Mouse (Mus musculus): ENCODE data around the gene Lrfn3. TPM values are rescaled to one million over a fixed set of nuclear protein-coding genes. Genes with fewer than 3 reads are reported as not detected.

The Lrfn3 gene
- polyA plus RNA-seq, 1 experiment from 2014 or later = 7.4 TPM

- no peak overlapping the region for H3K27ac ChIP-seq (ENCODE audit: low read depth)
- no peaks in the 10 kb centered on the region for H3K9me3 ChIP-seq (ENCODE audit: low read length)
- TF ChIP-seq CTCF (IDR thresholded peaks at IDR 0.05; ENCODE audit: low read depth) (no peak), EP300 (IDR thresholded peaks at IDR 0.05; ENCODE audit: low read depth) (no peak)
- ATAC-seq = no peak
- H3K4me1 ChIP-seq (ENCODE audit: insufficient read depth) = peaks cover 8% of the 10 kb centered on the region
- peaks cover 10% of the 10 kb centered on the region; the same call in 1 of the 2 replicates for H3K27me3 ChIP-seq (ENCODE audit: insufficient read depth, low read length)
- H3K9ac ChIP-seq (replicated peaks) = no peak overlapping the region
- DNase-seq = no peak
- H3K4me2 ChIP-seq (ENCODE audit: low read depth, low read length) = no peak overlapping the region
- H3K36me3 ChIP-seq (replicated peaks; ENCODE audit: insufficient read depth, low read length) = no peaks in the 10 kb centered on the region
- no peak overlapping the region for H3K4me3 ChIP-seq (ENCODE audit: low read depth, low read length)
- whole genome bisulfite sequencing (ENCODE audit: insufficient replicate concordance) = 77% methylated on average over 6 of the region's 6 CpGs
Measured at GRCm38 (mm10) chr7:30335688-30336087, 26.9 kb downstream of the Lrfn3 start.

GRCm38 (mm10) chr7:30334563-30334962, 28.0 kb downstream of the Lrfn3 start:
- DNase-seq (no peak), ATAC-seq (no peak)
- Histone ChIP-seq H3K36me3 (replicated peaks; ENCODE audit: insufficient read depth, low read length) (no peaks in the 10 kb centered on the region), H3K4me1 (ENCODE audit: insufficient read depth) (peaks cover 8% of the 10 kb centered on the region), H3K4me2 (ENCODE audit: low read depth, low read length) (no peak overlapping the region), H3K9ac (replicated peaks) (no peak overlapping the region), H3K27ac (ENCODE audit: low read depth) (no peak overlapping the region), H3K27me3 (ENCODE audit: insufficient read depth, low read length) (peaks cover 10% of the 10 kb centered on the region; the same call in 1 of the 2 replicates), H3K4me3 (ENCODE audit: low read depth, low read length) (no peak overlapping the region), H3K9me3 (ENCODE audit: low read length) (no peaks in the 10 kb centered on the region)
- TF ChIP-seq EP300 (IDR thresholded peaks at IDR 0.05; ENCODE audit: low read depth) = no peak
- no peak for TF ChIP-seq CTCF (IDR thresholded peaks at IDR 0.05; ENCODE audit: low read depth)
- WGBS (ENCODE audit: insufficient replicate concordance) = 49% methylated on average over 5 of the region's 5 CpGs

- peaks cover 10% of the 10 kb centered on the region; the same call in 1 of the 2 replicates for H3K27me3 ChIP-seq (ENCODE audit: insufficient read depth, low read length)
- H3K27ac ChIP-seq (ENCODE audit: low read depth) = no peak overlapping the region
- no peak for ATAC-seq
- WGBS (ENCODE audit: insufficient replicate concordance) = 13% methylated on average over 4 of the region's 4 CpGs
- H3K36me3 ChIP-seq (replicated peaks; ENCODE audit: insufficient read depth, low read length) = no peaks in the 10 kb centered on the region
- peaks cover 8% of the 10 kb centered on the region for H3K4me1 ChIP-seq (ENCODE audit: insufficient read depth)
- H3K4me3 ChIP-seq (ENCODE audit: low read depth, low read length) = no peak overlapping the region
- no peak overlapping the region for H3K9ac ChIP-seq (replicated peaks)
- TF ChIP-seq EP300 (IDR thresholded peaks at IDR 0.05; ENCODE audit: low read depth) (no peak), CTCF (IDR thresholded peaks at IDR 0.05; ENCODE audit: low read depth) (no peak)
- H3K4me2 ChIP-seq (ENCODE audit: low read depth, low read length) = no peak overlapping the region
- no peaks in the 10 kb centered on the region for H3K9me3 ChIP-seq (ENCODE audit: low read length)
- DNase-seq = peak; percentile 72
Measured at GRCm38 (mm10) chr7:30333436-30333835, 29.1 kb downstream of the Lrfn3 start.

DNA sequence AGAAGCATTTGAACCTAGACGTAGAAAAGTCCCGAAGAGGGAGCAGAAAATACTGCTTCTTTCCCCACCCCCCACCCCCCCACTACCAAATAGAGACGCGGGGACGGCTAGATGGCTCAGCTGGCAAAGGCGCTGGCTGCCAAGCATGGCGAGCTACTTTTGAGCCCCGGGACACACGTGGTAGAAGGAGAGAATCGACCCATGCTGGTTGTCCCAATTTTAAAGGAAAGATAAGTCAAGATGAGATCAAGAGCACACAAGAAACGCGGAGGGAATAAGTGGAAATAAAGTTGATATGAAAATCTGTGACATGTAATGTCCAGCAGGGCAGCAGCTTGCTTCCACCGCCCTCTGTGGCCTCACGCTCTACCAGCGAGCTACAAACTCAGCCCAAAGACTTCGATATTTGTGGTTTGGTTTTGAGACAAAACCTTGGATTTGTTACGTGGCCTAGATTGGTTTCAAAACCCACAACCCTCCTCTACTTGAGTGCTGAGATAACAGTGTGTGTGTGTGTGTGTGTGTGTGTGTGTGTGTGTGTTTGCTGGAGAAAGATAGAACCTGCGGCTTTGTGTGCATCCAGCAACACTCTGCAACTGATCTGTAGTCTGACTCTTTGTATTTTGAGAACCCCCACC, 29.8 kb downstream of the Lrfn3 start:
- Histone ChIP-seq H3K27me3 (ENCODE audit: insufficient read depth, low read length) (peaks cover 10% of the 10 kb centered on the region; the same call in 1 of the 2 replicates), H3K4me3 (ENCODE audit: low read depth, low read length) (no peak overlapping the region), H3K27ac (ENCODE audit: low read depth) (no peak overlapping the region), H3K4me2 (ENCODE audit: low read depth, low read length) (no peak overlapping the region), H3K9me3 (ENCODE audit: low read length) (no peaks in the 10 kb centered on the region), H3K9ac (replicated peaks) (no peak overlapping the region), H3K4me1 (ENCODE audit: insufficient read depth) (peaks cover 8% of the 10 kb centered on the region), H3K36me3 (replicated peaks; ENCODE audit: insufficient read depth, low read length) (no peaks in the 10 kb centered on the region)
- TF ChIP-seq EP300 (IDR thresholded peaks at IDR 0.05; ENCODE audit: low read depth) (no peak), CTCF (IDR thresholded peaks at IDR 0.05; ENCODE audit: low read depth) (no peak)
- 43% methylated on average over 18 of the region's 18 CpGs for WGBS (ENCODE audit: insufficient replicate concordance)
- ATAC-seq = no peak
- DNase-seq = no peak

DNA sequence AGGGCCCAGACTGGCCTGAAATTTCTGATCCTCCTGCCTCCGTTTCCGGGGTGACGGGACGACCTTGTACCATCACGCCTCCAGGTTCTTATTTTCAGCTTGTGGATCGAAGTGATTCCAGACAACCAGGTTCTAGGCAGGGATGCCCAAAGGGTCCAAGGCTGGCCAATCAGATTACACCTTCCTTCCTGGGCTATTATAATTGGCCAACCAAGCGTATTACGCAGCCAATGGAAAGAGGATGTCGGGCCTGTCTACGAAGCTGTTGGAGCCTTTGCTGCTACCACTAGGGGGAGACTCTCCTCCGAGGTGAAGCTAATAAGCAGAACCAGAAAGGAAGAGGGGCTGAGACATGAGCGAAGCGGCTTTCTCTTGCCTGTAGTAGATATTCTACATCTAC, 30.7 kb downstream of the Lrfn3 start:
- H3K4me3 ChIP-seq (ENCODE audit: low read depth, low read length) = no peak overlapping the region
- H3K9ac ChIP-seq (replicated peaks) = no peak overlapping the region
- peaks cover 8% of the 10 kb centered on the region for H3K4me1 ChIP-seq (ENCODE audit: insufficient read depth)
- H3K27me3 ChIP-seq (ENCODE audit: insufficient read depth, low read length) = peaks cover 10% of the 10 kb centered on the region; the same call in 1 of the 2 replicates
- 9% methylated on average over 13 of the region's 13 CpGs for WGBS (ENCODE audit: insufficient replicate concordance)
- no peaks in the 10 kb centered on the region for H3K36me3 ChIP-seq (replicated peaks; ENCODE audit: insufficient read depth, low read length)
- no peaks in the 10 kb centered on the region for H3K9me3 ChIP-seq (ENCODE audit: low read length)
- no peak overlapping the region for H3K4me2 ChIP-seq (ENCODE audit: low read depth, low read length)
- no peak overlapping the region for H3K27ac ChIP-seq (ENCODE audit: low read depth)
- ATAC-seq = peak; percentile 86
- DNase-seq = peak; percentile 76
- no peak for TF ChIP-seq EP300 (IDR thresholded peaks at IDR 0.05; ENCODE audit: low read depth)
- TF ChIP-seq CTCF (IDR thresholded peaks at IDR 0.05; ENCODE audit: low read depth) = peak; percentile 91

DNA sequence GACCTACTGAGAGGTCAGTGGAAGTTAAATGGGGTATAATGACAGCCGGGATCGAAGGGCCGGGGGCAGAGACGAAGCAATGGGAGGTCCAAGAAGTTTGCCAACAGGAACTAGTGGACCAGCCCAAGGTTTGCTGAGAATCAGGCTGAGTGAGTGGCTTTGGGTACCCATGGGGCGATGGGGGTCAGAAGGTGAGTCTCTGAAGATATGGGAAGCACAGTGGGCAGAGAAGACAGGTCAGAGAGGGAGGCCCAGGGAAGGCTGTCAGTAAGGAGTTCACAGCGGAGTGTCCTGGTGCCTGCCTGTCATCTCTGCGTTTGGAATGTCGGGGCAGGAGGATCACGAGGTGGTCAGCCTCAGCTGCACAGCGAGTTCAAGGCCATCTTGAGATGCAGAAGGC, 34.2 kb downstream of the Lrfn3 start:
- Histone ChIP-seq H3K9me3 (ENCODE audit: low read length) (peaks cover 2% of the 10 kb centered on the region; the same call in 1 of the 2 replicates), H3K27ac (ENCODE audit: low read depth) (no peak overlapping the region), H3K4me1 (ENCODE audit: insufficient read depth) (peaks cover 2% of the 10 kb centered on the region), H3K4me3 (ENCODE audit: low read depth, low read length) (no peak overlapping the region), H3K4me2 (ENCODE audit: low read depth, low read length) (no peak overlapping the region), H3K9ac (replicated peaks) (no peak overlapping the region), H3K36me3 (replicated peaks; ENCODE audit: insufficient read depth, low read length) (no peaks in the 10 kb centered on the region), H3K27me3 (ENCODE audit: insufficient read depth, low read length) (no peaks in the 10 kb centered on the region)
- no peak for DNase-seq
- no peak for ATAC-seq
- 57% methylated on average over 10 of the region's 10 CpGs for WGBS (ENCODE audit: insufficient replicate concordance)
- TF ChIP-seq EP300 (IDR thresholded peaks at IDR 0.05; ENCODE audit: low read depth) (no peak), CTCF (IDR thresholded peaks at IDR 0.05; ENCODE audit: low read depth) (no peak)

All from liver, postnatal 0 days (tissue).